Mouse (Mus musculus) CH12.LX (cell line): ENCODE data around the gene Rasl11b.

ENCODE experiments used
- CTCF ChIP-seq, 2 experiments: IDR thresholded peaks in 1 of 2; conservative IDR thresholded peaks in 1 of 2; 2 replicates each; pipeline ENCODE4 v1.5.1; 2011 to 2012; ENCODE audit warnings: low read depth in 2 of 2, low read length in 2 of 2, improper control_type of control experiment in 1 of 2, inconsistent platforms in 1 of 2, mild to moderate bottlenecking in 1 of 2, moderate library complexity in 1 of 2
- EP300 ChIP-seq: IDR thresholded peaks from 2 replicates; pipeline ENCODE4 v1.6.1; 2011; ENCODE audit warnings: low read length, improper control_type of control experiment
- ETS1 ChIP-seq: conservative IDR thresholded peaks from 2 replicates; pipeline ENCODE4 v1.6.1; 2012; ENCODE audit warnings: low read depth, mild to moderate bottlenecking, inconsistent platforms, low read length, improper control_type of control experiment, moderate library complexity
- JUN ChIP-seq: IDR thresholded peaks from 2 replicates; pipeline ENCODE4 v1.6.1; 2011; ENCODE audit warnings: low read depth, mild to moderate bottlenecking, low read length, improper control_type of control experiment, moderate library complexity; ENCODE audit not compliant: insufficient read depth
- MAFK ChIP-seq: IDR thresholded peaks from 2 replicates; pipeline ENCODE4 v1.6.1; 2011; ENCODE audit warnings: low read length, improper control_type of control experiment; ENCODE audit not compliant: insufficient replicate concordance
- MAZ ChIP-seq: IDR thresholded peaks from 2 replicates; pipeline ENCODE4 v1.6.1; 2012; ENCODE audit warnings: low read depth, mild to moderate bottlenecking, inconsistent platforms, low read length, improper control_type of control experiment, moderate library complexity
- MEF2A ChIP-seq: IDR thresholded peaks from 2 replicates; pipeline ENCODE4 v1.6.1; 2014; ENCODE audit warnings: low read depth, mild to moderate bottlenecking, inconsistent platforms, low read length, improper control_type of control experiment, borderline replicate concordance
- PAX5 ChIP-seq: IDR thresholded peaks from 2 replicates; pipeline ENCODE4 v1.6.1; 2012; ENCODE audit warnings: low read length, inconsistent platforms, mixed read lengths
- POLR2A ChIP-seq: IDR thresholded peaks from 2 replicates; pipeline ENCODE4 v1.6.1; 2011; ENCODE audit warnings: low read depth, mild to moderate bottlenecking, improper control_type of control experiment, low read length
- RCOR1 ChIP-seq: conservative IDR thresholded peaks from 2 replicates; pipeline ENCODE4 v1.6.1; 2012; ENCODE audit warnings: low read depth, mild to moderate bottlenecking, inconsistent platforms, low read length, improper control_type of control experiment
- SMC3 ChIP-seq: IDR thresholded peaks from 2 replicates; pipeline ENCODE4 v1.6.1; 2011; ENCODE audit warnings: low read depth, low read length, improper control_type of control experiment
- USF1 ChIP-seq: IDR thresholded peaks from 2 replicates; pipeline ENCODE4 v1.6.1; 2014; ENCODE audit warnings: low read depth, mild to moderate bottlenecking, inconsistent platforms, low read length, improper control_type of control experiment
- ZMIZ1 ChIP-seq: IDR thresholded peaks from 2 replicates; pipeline ENCODE4 v1.6.1; 2012; ENCODE audit warnings: low read depth, mild to moderate bottlenecking, inconsistent platforms, low read length, improper control_type of control experiment
- ZNF384 ChIP-seq: IDR thresholded peaks from 2 replicates; pipeline ENCODE4 v1.6.1; 2012; ENCODE audit warnings: low read depth, low read length, improper control_type of control experiment, inconsistent platforms

DNA sequence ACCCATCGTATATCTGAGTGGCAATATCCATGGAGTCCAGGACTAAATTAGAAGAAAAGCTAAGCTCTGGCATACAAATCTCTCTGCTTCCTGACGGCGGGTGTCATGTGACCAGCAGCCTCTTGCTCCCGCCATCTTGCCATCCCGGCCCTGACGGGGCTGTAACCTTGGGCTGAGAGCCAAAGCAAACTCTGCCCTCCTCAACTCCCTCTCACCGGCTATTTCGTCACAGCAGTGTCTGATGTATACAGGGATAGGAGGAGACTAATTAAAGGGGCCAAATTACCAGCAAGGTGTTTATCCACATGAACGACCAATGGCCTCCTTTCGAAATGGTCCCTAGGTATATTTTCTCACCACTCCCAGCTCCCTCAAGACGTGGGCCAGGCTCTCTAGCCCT, 43.3 kb upstream of the Rasl11b start:
- TF ChIP-seq POLR2A (no peak), ETS1 (no peak), MAZ (no peak), CTCF (conservative IDR thresholded peaks at IDR 0.05 in 1 of 2, IDR thresholded peaks at IDR 0.05 in 1 of 2; ENCODE audit: low read depth in 2 of 2, low read length in 2 of 2) (no peak), PAX5 (no peak), MAFK (no peak), RCOR1 (no peak), JUN (no peak), USF1 (no peak), ZNF384 (no peak), EP300 (no peak), SMC3 (no peak), MEF2A (no peak), ZMIZ1 (no peak)
